7 mouse cellular contexts compared by ENCODE assay signal in genomic region chr9:74904866-74905508, GRCm38 (mm10). TPM values are rescaled to one million over a fixed set of nuclear protein-coding genes. Genes with fewer than 3 reads are reported as not detected.
DNase-seq lines count a peak whose midpoint lies in the region; ATAC-seq and TF ChIP-seq lines count a peak whose summit lies in the region.

No protein-coding gene starts in this region.

- no peak for TF ChIP-seq POLR2A in cerebellum, adult 2 months (IDR thresholded peaks at IDR 0.05; ENCODE audit: borderline replicate concordance, insufficient read depth, low read length)

- no peak overlapping the region for H3K4me3 ChIP-seq in cerebellum, adult 2 months (replicated peaks; ENCODE audit: insufficient read depth, low read depth, low read length)
- no peak overlapping the region for H3K4me3 ChIP-seq in hindbrain, embryonic 16.5 days (ENCODE audit: low read length)

- ATAC-seq in hindbrain, embryonic 16.5 days, result peak; percentile 76

- DNase-seq in T-cell, adult 2 months (ENCODE audit: low spot score), result peak; percentile 63
- DNase-seq in cerebellum, adult 2 months, result peak; percentile 58 to 60
- DNase-seq in frontal cortex, adult 2 months (ENCODE audit: extremely low spot score in 1 of 2, low spot score in 1 of 2), result peak; percentile 36 to 91
- DNase-seq in layer of hippocampus, postnatal 14 days (ENCODE audit: low spot score in 2 of 2), result peak; percentile 61 to 79
- peak; percentile 93 for DNase-seq in lung, postnatal 36 days
- DNase-seq in right cerebral cortex, postnatal 10 days (ENCODE audit: low spot score in 2 of 2), result peak; percentile 73 to 81

- 17% methylated on average over 7 of the region's 7 CpGs for WGBS in cerebellum, adult 2 months
- 13% methylated on average over 7 of the region's 7 CpGs for WGBS in hindbrain, embryonic 16.5 days

- H3K36me3 ChIP-seq in hindbrain, embryonic 16.5 days (ENCODE audit: control insufficient read depth, insufficient read depth, low read length), result no peaks in the 10 kb centered on the region

- no peaks in the 10 kb centered on the region for H3K9me3 ChIP-seq in hindbrain, embryonic 16.5 days (ENCODE audit: control insufficient read depth, low read length)

- TF ChIP-seq CTCF in cerebellum, adult 2 months (IDR thresholded peaks at IDR 0.05; ENCODE audit: borderline replicate concordance, insufficient read depth, low read depth, low read length), result peak; percentile 64; the same call in 1 of the 2 replicates

- H3K27ac ChIP-seq in cerebellum, adult 2 months (ENCODE audit: insufficient read depth, low read length), result no peak overlapping the region
- no peak overlapping the region for H3K27ac ChIP-seq in hindbrain, embryonic 16.5 days (ENCODE audit: low read depth, low read length)

- no peak overlapping the region for H3K9ac ChIP-seq in hindbrain, embryonic 16.5 days (ENCODE audit: low read depth, low read length)

- no peak overlapping the region for H3K4me2 ChIP-seq in hindbrain, embryonic 16.5 days (ENCODE audit: low read length)

- no peaks in the 10 kb centered on the region for H3K27me3 ChIP-seq in cerebellum, adult 2 months (ENCODE audit: control insufficient read depth, insufficient read depth, low read length)
- no peaks in the 10 kb centered on the region for H3K27me3 ChIP-seq in hindbrain, embryonic 16.5 days (replicated peaks; ENCODE audit: control insufficient read depth, insufficient read depth, low read length)

- no peaks in the 10 kb centered on the region for H3K4me1 ChIP-seq in cerebellum, adult 2 months (ENCODE audit: control insufficient read depth, insufficient read depth, low read length)
- H3K4me1 ChIP-seq in hindbrain, embryonic 16.5 days (ENCODE audit: control insufficient read depth, insufficient read depth, low read depth, low read length), result no peaks in the 10 kb centered on the region

RNA-seq across cellular contexts. Expression of gene Onecut1, which starts 43.3 kb away (rescaled TPM):
- 0.21 and 0.22 TPM in 2 replicates for polyA plus RNA-seq in cerebellum, adult 2 months (2012; rRNA removed)
- polyA plus RNA-seq in frontal cortex, adult 2 months (2012; rRNA removed), result 0.02 TPM in 1 of 2 replicates, not detected in the other
- polyA plus RNA-seq in hindbrain, embryonic 16.5 days (2015; fragmentation: Nextera tagmentation; extraction: Ambion mirVana), result 3.4 and 4.6 TPM in 2 replicates
- under 1 TPM; 0.23 to 0.26 TPM for total RNA-seq in layer of hippocampus, postnatal 14 days (2021)

RNA-seq across cellular contexts. Expression of gene Fam214a, which starts 47.7 kb away (rescaled TPM):
- polyA plus RNA-seq in cerebellum, adult 2 months (2012; rRNA removed), result 36.2 and 39.2 TPM in 2 replicates
- polyA plus RNA-seq in frontal cortex, adult 2 months (2012; rRNA removed), result 33.8 and 37.0 TPM in 2 replicates
- 20.5 and 22.3 TPM in 2 replicates for polyA plus RNA-seq in hindbrain, embryonic 16.5 days (2015; fragmentation: Nextera tagmentation; extraction: Ambion mirVana)
- total RNA-seq in layer of hippocampus, postnatal 14 days (2021), result 10 to 100 TPM; 44.9 to 60.2 TPM
